Mouse (Mus musculus) kidney, adult 2 months (tissue): Measurements from ENCODE around the gene Tnfaip8l3. TPM values are rescaled to one million over a fixed set of nuclear protein-coding genes. Genes with fewer than 3 reads are reported as not detected.

ENCODE experiments used
- DNase-seq: peaks from one replicate; pipeline ENCODE4 v3.0.0; 2021
- H3K27ac ChIP-seq: fragments of 200-500 bp; 2 replicates; pipeline ENCODE4 v1.5.1; 2012; ENCODE audit warnings: low read depth, low read length, control low read depth, inconsistent platforms; ENCODE audit not compliant: insufficient read depth
- H3K27me3 ChIP-seq: fragments of 200-500 bp; replicated peaks from 2 replicates; pipeline ENCODE4 v1.6.1; 2012; ENCODE audit warnings: mild to moderate bottlenecking, moderate library complexity, low read length, inconsistent platforms; ENCODE audit not compliant: control insufficient read depth, insufficient read depth
- H3K36me3 ChIP-seq: fragments of 200-500 bp; 2 replicates; pipeline ENCODE4 v1.6.1; 2012; ENCODE audit warnings: mild to moderate bottlenecking, moderate library complexity, low read length, inconsistent platforms; ENCODE audit not compliant: control insufficient read depth, insufficient read depth
- H3K4me1 ChIP-seq: fragments of 200-500 bp; 2 replicates; pipeline ENCODE4 v1.6.1; 2011; ENCODE audit warnings: low read length; ENCODE audit not compliant: control insufficient read depth, insufficient read depth
- H3K4me3 ChIP-seq: fragments of 200-500 bp; 2 replicates; pipeline ENCODE4 v1.5.1; 2011; ENCODE audit warnings: mild to moderate bottlenecking, low read depth, low read length, control low read depth; ENCODE audit not compliant: insufficient read depth
- CTCF ChIP-seq: fragments of 200-500 bp; conservative IDR thresholded peaks from 2 replicates; pipeline ENCODE4 v1.5.1; 2011; ENCODE audit warnings: low read depth, mild to moderate bottlenecking, control low read depth, low read length, moderate library complexity, mixed read lengths; ENCODE audit not compliant: insufficient read depth, insufficient read length
- POLR2A ChIP-seq: fragments of 200-500 bp; IDR thresholded peaks from one replicate; pipeline ENCODE4 v1.6.1; 2011; ENCODE audit warnings: low read depth, low read length, control low read depth
- WGBS: fragments of 180-500 bp; shearing (Covaris S2); methylation state at CpG from one replicate; pipeline ENCODE4 v1.1.7; 2018; 5-methylcytosine and 5-hydroxymethylcytosine counted together
- polyA plus RNA-seq: library from polyadenylated mRNA; depleted of rRNA; stranded (reverse); fragments of >200 nt; gene quantifications from 2 replicates; pipeline ENCODE4 v1.2.3, GENCODE M21; 2012; rRNA removed

The Tnfaip8l3 gene
- 0.11 and 0.14 TPM in 2 replicates for polyA plus RNA-seq

GRCm38 (mm10) chr9:54068032-54068649 is at the start of gene Tnfaip8l3:
Gene Tnfaip8l3, minus strand, starts transcription at chr9:54068388.
- WGBS: 2% methylated on average over 33 of the region's 35 CpGs
- no peaks in the 10 kb centered on the region for H3K36me3 ChIP-seq
- TF ChIP-seq POLR2A (no peak), CTCF (no peak)
- H3K4me3 ChIP-seq: peak within 1 kb of the TSS; percentile 45
- DNase-seq: peak; percentile 15
- no peak within 1 kb of the TSS for H3K27ac ChIP-seq
- H3K27me3 ChIP-seq: no peaks in the 10 kb centered on the region
- H3K4me1 ChIP-seq: no peaks in the 10 kb centered on the region

- H3K4me3 ChIP-seq: no peak overlapping the region
- H3K27me3 ChIP-seq: no peaks in the 10 kb centered on the region
- no peaks in the 10 kb centered on the region for H3K4me1 ChIP-seq
- H3K36me3 ChIP-seq: no peaks in the 10 kb centered on the region
- no peak overlapping the region for H3K27ac ChIP-seq
- TF ChIP-seq CTCF (no peak), POLR2A (no peak)
- peak; percentile 13 for DNase-seq
These were observed 44.5 kb upstream of the Tnfaip8l3 start for GRCm38 (mm10) chr9:54112726-54113125.

GRCm38 (mm10) chr9:54098636-54099035 is 30.4 kb upstream of the Tnfaip8l3 start:
- Histone ChIP-seq H3K27ac (no peak overlapping the region), H3K36me3 (no peaks in the 10 kb centered on the region), H3K27me3 (no peaks in the 10 kb centered on the region), H3K4me3 (no peak overlapping the region), H3K4me1 (no peaks in the 10 kb centered on the region)
- TF ChIP-seq CTCF (no peak), POLR2A (no peak)
- no peak for DNase-seq

- 72% methylated on average over 6 of the region's 6 CpGs for WGBS
- DNase-seq: no peak
These were observed 28.9 kb upstream of the Tnfaip8l3 start for GRCm38 (mm10) chr9:54097091-54097490.

GRCm38 (mm10) chr9:54084245-54084644 is 16.1 kb upstream of the Tnfaip8l3 start:
- no peak for DNase-seq
- no peak overlapping the region for H3K27ac ChIP-seq
- no peaks in the 10 kb centered on the region for H3K36me3 ChIP-seq
- H3K4me3 ChIP-seq: no peak overlapping the region
- H3K4me1 ChIP-seq: no peaks in the 10 kb centered on the region
- no peaks in the 10 kb centered on the region for H3K27me3 ChIP-seq
- TF ChIP-seq POLR2A (no peak), CTCF (no peak)
- WGBS: 71% methylated on average over 3 of the region's 3 CpGs

More at GRCm38 (mm10) chr9:54097091-54097490, 28.9 kb upstream of the Tnfaip8l3 start:
- no peak overlapping the region for H3K27ac ChIP-seq
- TF ChIP-seq CTCF: no peak
- no peak for TF ChIP-seq POLR2A
- H3K36me3 ChIP-seq: no peaks in the 10 kb centered on the region
- no peaks in the 10 kb centered on the region for H3K27me3 ChIP-seq
- H3K4me3 ChIP-seq: no peak overlapping the region
- H3K4me1 ChIP-seq: no peaks in the 10 kb centered on the region

- Histone ChIP-seq H3K27ac (no peak overlapping the region), H3K4me1 (no peaks in the 10 kb centered on the region), H3K4me3 (no peak overlapping the region), H3K27me3 (no peaks in the 10 kb centered on the region), H3K36me3 (no peaks in the 10 kb centered on the region)
- no peak for DNase-seq
- 78% methylated on average over 2 of the region's 2 CpGs for WGBS
- TF ChIP-seq POLR2A: no peak
- no peak for TF ChIP-seq CTCF
These were observed 9.6 kb upstream of the Tnfaip8l3 start for GRCm38 (mm10) chr9:54077740-54078139.

GRCm38 (mm10) chr9:54074901-54075300 is 6.7 kb upstream of the Tnfaip8l3 start:
- H3K4me3 ChIP-seq: no peak overlapping the region
- TF ChIP-seq POLR2A: no peak
- no peak for TF ChIP-seq CTCF
- no peaks in the 10 kb centered on the region for H3K27me3 ChIP-seq
- H3K4me1 ChIP-seq: no peaks in the 10 kb centered on the region
- H3K36me3 ChIP-seq: no peaks in the 10 kb centered on the region
- 71% methylated on average over 3 of the region's 3 CpGs for WGBS
- no peak overlapping the region for H3K27ac ChIP-seq
- DNase-seq: no peak

- Histone ChIP-seq H3K27ac (no peak overlapping the region), H3K4me3 (no peak overlapping the region), H3K36me3 (no peaks in the 10 kb centered on the region), H3K27me3 (no peaks in the 10 kb centered on the region), H3K4me1 (no peaks in the 10 kb centered on the region)
- TF ChIP-seq POLR2A: no peak
- no peak for TF ChIP-seq CTCF
- WGBS: 82% methylated on average over 4 of the region's 4 CpGs
- no peak for DNase-seq
These were observed 5.5 kb upstream of the Tnfaip8l3 start for GRCm38 (mm10) chr9:54073688-54074087.
